Mouse (Mus musculus): ENCODE measurements around the gene Gmeb1.

DNA sequence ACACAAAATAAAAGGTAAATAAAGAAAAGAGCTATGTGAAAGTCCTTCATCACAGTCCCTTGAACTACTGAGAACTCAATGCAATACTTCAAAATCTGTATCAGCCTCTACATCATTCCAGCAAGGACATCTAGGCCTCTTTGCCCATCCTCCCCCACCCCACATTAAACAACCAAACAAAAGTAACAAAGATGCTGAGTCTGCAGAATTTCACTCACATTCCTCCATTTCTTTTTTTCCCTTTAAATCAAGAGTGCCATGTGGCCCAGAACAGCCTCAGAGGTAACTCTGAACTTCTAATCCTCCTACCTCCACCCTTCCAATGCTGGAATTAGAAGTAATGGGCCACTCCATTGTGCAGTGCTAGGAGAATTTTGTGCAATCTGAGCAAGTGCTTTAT lies 62.6 kb downstream of the Gmeb1 start:
- TF ChIP-seq CTCF (IDR thresholded peaks at IDR 0.05; ENCODE audit: low read depth, low read length) (no peak), POLR2A (IDR thresholded peaks at IDR 0.05; ENCODE audit: borderline replicate concordance, low read depth, low read length) (no peak)

All from bone marrow macrophage, adult 2 months (primary cell).